Mouse (Mus musculus): ENCODE measurements around the gene Ampd1.
A peak's percentile ranks its signal among the peaks of the same experiment; 100 is the strongest.
"Not testable (repeated sequence)": the region's sequence is repeated elsewhere in the genome, so short reads cannot be mapped to it uniquely, and the experiment has no call there.

The Ampd1 gene

GRCm38 (mm10) chr3:103102454-103103390 lies 28.9 kb downstream of the Ampd1 start, which contains the start of gene Dennd2c:
TSS of gene Dennd2c (plus strand) at chr3:103102604.
- peak; percentile 98 for DNase-seq (ENCODE audit: low read depth, low spot score)

- peak; percentile 89 for DNase-seq (ENCODE audit: low read depth, low spot score)
These were observed 33.9 kb downstream of the Ampd1 start for GRCm38 (mm10) chr3:103107565-103108240.

GRCm38 (mm10) chr3:103112216-103112615 lies 38.4 kb downstream of the Ampd1 start:
- DNase-seq (ENCODE audit: low read depth, low spot score) = no peak

GRCm38 (mm10) chr3:103123636-103124035 lies 49.8 kb downstream of the Ampd1 start:
- no peak for DNase-seq (ENCODE audit: low read depth, low spot score)

GRCm38 (mm10) chr3:103126138-103126537 lies 52.3 kb downstream of the Ampd1 start:
- no peak for DNase-seq (ENCODE audit: low read depth, low spot score)

- DNase-seq (ENCODE audit: low read depth, low spot score) = peak; percentile 76
These were observed 53.4 kb downstream of the Ampd1 start for GRCm38 (mm10) chr3:103127177-103127576.

- DNase-seq (ENCODE audit: low read depth, low spot score) = peak; percentile 74
These were observed 53.9 kb downstream of the Ampd1 start for GRCm38 (mm10) chr3:103127721-103128120.

- no peak for DNase-seq (ENCODE audit: low read depth, low spot score)
These were observed 54.4 kb downstream of the Ampd1 start for GRCm38 (mm10) chr3:103128251-103128650.

GRCm38 (mm10) chr3:103129367-103130159 lies 55.7 kb downstream of the Ampd1 start:
- no peak for DNase-seq (ENCODE audit: low read depth, low spot score)

- no peak for DNase-seq (ENCODE audit: low read depth, low spot score)
These were observed 56.5 kb downstream of the Ampd1 start for GRCm38 (mm10) chr3:103130236-103130751.

- DNase-seq (ENCODE audit: low read depth, low spot score) = no peak
These were observed 59.3 kb downstream of the Ampd1 start for GRCm38 (mm10) chr3:103133098-103133497.

GRCm38 (mm10) chr3:103136414-103137077 lies 62.7 kb downstream of the Ampd1 start:
- no peak for DNase-seq (ENCODE audit: low read depth, low spot score)

- DNase-seq (ENCODE audit: low read depth, low spot score) = no peak
These were observed 65.2 kb downstream of the Ampd1 start for GRCm38 (mm10) chr3:103139047-103139446.

- DNase-seq (ENCODE audit: low read depth, low spot score) = not testable (repeated sequence)
These were observed 66.5 kb downstream of the Ampd1 start for GRCm38 (mm10) chr3:103140095-103140838.

- peak; percentile 45 for DNase-seq (ENCODE audit: low read depth, low spot score)
These were observed 67.5 kb downstream of the Ampd1 start for GRCm38 (mm10) chr3:103141287-103141686.

- no peak for DNase-seq (ENCODE audit: low read depth, low spot score)
These were observed 68.6 kb downstream of the Ampd1 start for GRCm38 (mm10) chr3:103142366-103142765.

- peak; percentile 67 for DNase-seq (ENCODE audit: low read depth, low spot score)
These were observed 71.5 kb downstream of the Ampd1 start for GRCm38 (mm10) chr3:103145336-103145735.

GRCm38 (mm10) chr3:103145791-103146190 lies 72.0 kb downstream of the Ampd1 start:
- peak; percentile 57 for DNase-seq (ENCODE audit: low read depth, low spot score)

- DNase-seq (ENCODE audit: low read depth, low spot score) = peak; percentile 96
These were observed 72.7 kb downstream of the Ampd1 start for GRCm38 (mm10) chr3:103146330-103147166.
